Mouse (Mus musculus) spleen, adult 2 months (tissue): ENCODE measurements around the gene U2af1. TPM values are rescaled to one million over a fixed set of nuclear protein-coding genes. Genes with fewer than 3 reads are reported as not detected.

Source experiments
- DNase-seq, 2 experiments: peaks; one replicate each; pipeline versions ENCODE4 v3.0.0 to v3.0.0-alpha.2; 2012 to 2021; ENCODE audit warnings: low spot score in 2 of 2, low read depth in 1 of 2
- H3K27ac ChIP-seq: fragments of 200-500 bp; 2 replicates; pipeline ENCODE4 v1.5.1; 2012; ENCODE audit warnings: low read length, inconsistent platforms; ENCODE audit not compliant: insufficient read depth
- H3K27me3 ChIP-seq: fragments of 200-500 bp; 2 replicates; pipeline ENCODE4 v1.6.1; 2012; ENCODE audit warnings: mild to moderate bottlenecking, moderate library complexity, low read length, inconsistent platforms; ENCODE audit not compliant: control insufficient read depth, insufficient read depth
- H3K36me3 ChIP-seq: fragments of 200-500 bp; 2 replicates; pipeline ENCODE4 v1.6.1; 2012; ENCODE audit warnings: mild to moderate bottlenecking, low read length, inconsistent platforms; ENCODE audit not compliant: control insufficient read depth, insufficient read depth
- H3K4me1 ChIP-seq: fragments of 200-500 bp; 2 replicates; pipeline ENCODE4 v1.6.1; 2011; ENCODE audit warnings: inconsistent platforms; ENCODE audit not compliant: control insufficient read depth, insufficient read depth, insufficient read length
- H3K4me3 ChIP-seq: fragments of 200-500 bp; 2 replicates; pipeline ENCODE4 v1.5.1; 2011; ENCODE audit warnings: mild to moderate bottlenecking, inconsistent platforms; ENCODE audit not compliant: insufficient read depth, insufficient read length; ENCODE audit errors: extremely low read depth
- CTCF ChIP-seq: fragments of 200-500 bp; IDR thresholded peaks from 2 replicates; pipeline ENCODE4 v1.5.1; 2011; ENCODE audit warnings: mild to moderate bottlenecking, inconsistent platforms; ENCODE audit not compliant: insufficient read depth, insufficient read length, insufficient replicate concordance; ENCODE audit errors: extremely low read depth
- POLR2A ChIP-seq: fragments of 200-500 bp; IDR thresholded peaks from 2 replicates; pipeline ENCODE4 v1.6.1; 2011; ENCODE audit warnings: low read depth, low read length, inconsistent platforms
- WGBS: fragments of 180-500 bp; shearing (Covaris S2); methylation state at CpG from one replicate; pipeline ENCODE4 v1.1.7; 2018; 5-methylcytosine and 5-hydroxymethylcytosine counted together
- polyA plus RNA-seq: library from polyadenylated mRNA; depleted of rRNA; stranded (reverse); fragments of >200 nt; gene quantifications from 2 replicates; pipeline ENCODE4 v1.2.3, GENCODE M21; 2012

The U2af1 gene
- polyA plus RNA-seq, 1 experiment: 36.2 TPM

GRCm38 (mm10) chr17:31653277-31653676, 5.4 kb downstream of the U2af1 start:
- WGBS: 79% methylated on average over 6 of the region's 6 CpGs
- Histone ChIP-seq H3K4me3 (no peak overlapping the region), H3K27ac (no peak overlapping the region), H3K4me1 (peaks cover 5% of the 10 kb centered on the region; the same call in 1 of the 2 replicates), H3K36me3 (peaks cover 49% of the 10 kb centered on the region), H3K27me3 (no peaks in the 10 kb centered on the region)
- no peak for DNase-seq
- TF ChIP-seq POLR2A (no peak), CTCF (no peak)

GRCm38 (mm10) chr17:31652152-31652551, 6.5 kb downstream of the U2af1 start:
- H3K36me3 ChIP-seq: peaks cover 58% of the 10 kb centered on the region
- WGBS: 92% methylated on average over 14 of the region's 14 CpGs
- H3K27me3 ChIP-seq: no peaks in the 10 kb centered on the region
- no peak for DNase-seq
- no peak overlapping the region for H3K27ac ChIP-seq
- peaks cover 2% of the 10 kb centered on the region; the same call in 1 of the 2 replicates for H3K4me1 ChIP-seq
- H3K4me3 ChIP-seq: no peak overlapping the region
- TF ChIP-seq POLR2A (no peak), CTCF (no peak)

GRCm38 (mm10) chr17:31646199-31647002, 12.3 kb downstream of the U2af1 start:
- no peaks in the 10 kb centered on the region for H3K4me1 ChIP-seq
- DNase-seq: no peak
- no peak for TF ChIP-seq CTCF
- no peak for TF ChIP-seq POLR2A
- WGBS: 97% methylated on average over 5 of the region's 5 CpGs
- peaks cover 36% of the 10 kb centered on the region for H3K36me3 ChIP-seq
- no peaks in the 10 kb centered on the region for H3K27me3 ChIP-seq
- no peak overlapping the region for H3K27ac ChIP-seq
- H3K4me3 ChIP-seq: no peak overlapping the region

- DNase-seq: no peak
- H3K27ac ChIP-seq: no peak overlapping the region
- TF ChIP-seq POLR2A (no peak), CTCF (no peak)
- no peaks in the 10 kb centered on the region; the same call in 1 of the 2 replicates for H3K27me3 ChIP-seq
- H3K4me1 ChIP-seq: no peaks in the 10 kb centered on the region
- 75% methylated on average over 4 of the region's 4 CpGs for WGBS
- H3K36me3 ChIP-seq: peaks cover 15% of the 10 kb centered on the region
- H3K4me3 ChIP-seq: no peak overlapping the region
Measured at GRCm38 (mm10) chr17:31642913-31643312, 15.8 kb downstream of the U2af1 start.

GRCm38 (mm10) chr17:31642331-31642730, 16.4 kb downstream of the U2af1 start:
- Histone ChIP-seq H3K4me3 (no peak overlapping the region), H3K27me3 (peaks cover 6% of the 10 kb centered on the region), H3K36me3 (peaks cover 9% of the 10 kb centered on the region), H3K4me1 (peaks cover 1% of the 10 kb centered on the region; the same call in 1 of the 2 replicates), H3K27ac (no peak overlapping the region)
- TF ChIP-seq CTCF (no peak), POLR2A (no peak)
- WGBS: 64% methylated on average over 8 of the region's 8 CpGs
- DNase-seq: no peak

- no peak for TF ChIP-seq CTCF
- no peak for TF ChIP-seq POLR2A
- Histone ChIP-seq H3K27me3 (peaks cover 20% of the 10 kb centered on the region), H3K4me1 (peaks cover 5% of the 10 kb centered on the region), H3K4me3 (no peak overlapping the region), H3K36me3 (no peaks in the 10 kb centered on the region), H3K27ac (no peak overlapping the region)
- WGBS: 77% methylated on average over 4 of the region's 4 CpGs
- DNase-seq: no peak
Measured at GRCm38 (mm10) chr17:31639651-31640050, 19.0 kb downstream of the U2af1 start.
